Mouse (Mus musculus) olfactory bulb, adult 2 months (tissue): Measurements from ENCODE around the gene Tcl1b1. TPM values are rescaled to one million over a fixed set of nuclear protein-coding genes. Genes with fewer than 3 reads are reported as not detected.
"Not testable (repeated sequence)": the region's sequence is repeated elsewhere in the genome, so short reads cannot be mapped to it uniquely, and the experiment has no call there.

Source experiments
- H3K27ac ChIP-seq: fragments of 200-500 bp; 2 replicates; pipeline ENCODE4 v1.5.1; 2012; ENCODE audit warnings: low read depth, low read length; ENCODE audit not compliant: insufficient read depth
- H3K4me1 ChIP-seq: fragments of 200-500 bp; 2 replicates; pipeline ENCODE4 v1.6.1; 2012; ENCODE audit warnings: low read length; ENCODE audit not compliant: control insufficient read depth, insufficient read depth
- H3K4me3 ChIP-seq: fragments of 200-500 bp; 2 replicates; pipeline ENCODE4 v1.5.1; 2012; ENCODE audit warnings: mild to moderate bottlenecking, low read depth, low read length, moderate library complexity; ENCODE audit not compliant: insufficient read depth
- CTCF ChIP-seq: fragments of 200-500 bp; IDR thresholded peaks from 2 replicates; pipeline ENCODE4 v1.5.1; 2012; ENCODE audit warnings: low read depth, mild to moderate bottlenecking, low read length, moderate library complexity; ENCODE audit not compliant: insufficient read depth
- POLR2A ChIP-seq: fragments of 200-500 bp; IDR thresholded peaks from 2 replicates; pipeline ENCODE4 v1.6.1; 2012; ENCODE audit warnings: mild to moderate bottlenecking, low read depth, low read length, moderate library complexity; ENCODE audit not compliant: insufficient read depth
- WGBS: fragments of 180-500 bp; shearing (Covaris S2); methylation state at CpG from one replicate; pipeline ENCODE4 v1.1.7; 2018; 5-methylcytosine and 5-hydroxymethylcytosine counted together
- polyA plus RNA-seq: library from polyadenylated mRNA; stranded (reverse); fragments of >200 nt; gene quantifications from 2 replicates; pipeline ENCODE4 v1.2.4, GENCODE M21; 2012; ENCODE audit warnings: low replicate concordance; ENCODE audit not compliant: missing spikeins, insufficient read depth, insufficient read length

The Tcl1b1 gene
- not detected in 2 replicates for polyA plus RNA-seq

GRCm38 (mm10) chr12:105159390-105159789 lies at the start of gene Tcl1b1:
Gene Tcl1b1, plus strand, starts transcription at chr12:105159690.
- WGBS = 87% methylated on average over 4 of the region's 4 CpGs
- H3K4me1 ChIP-seq = no peaks in the 10 kb centered on the region
- TF ChIP-seq CTCF = no peak
- no peak for TF ChIP-seq POLR2A
- no peak within 1 kb of the TSS for H3K27ac ChIP-seq
- no peak within 1 kb of the TSS for H3K4me3 ChIP-seq

GRCm38 (mm10) chr12:105109812-105110211 lies 49.7 kb upstream of the Tcl1b1 start:
- TF ChIP-seq POLR2A = no peak
- TF ChIP-seq CTCF = no peak
- WGBS = 90% methylated on average over 4 of the region's 4 CpGs
- peaks cover 23% of the 10 kb centered on the region for H3K4me1 ChIP-seq
- H3K27ac ChIP-seq = peak overlapping the region; percentile 49
- no peak overlapping the region for H3K4me3 ChIP-seq

- WGBS = 49% methylated on average over 13 of the region's 13 CpGs
- Histone ChIP-seq H3K4me1 (peaks cover 23% of the 10 kb centered on the region), H3K27ac (no peak overlapping the region), H3K4me3 (no peak overlapping the region)
- TF ChIP-seq CTCF = no peak
- TF ChIP-seq POLR2A = no peak
These were observed 47.0 kb upstream of the Tcl1b1 start for GRCm38 (mm10) chr12:105112321-105112988.

GRCm38 (mm10) chr12:105116648-105117047 lies 42.8 kb upstream of the Tcl1b1 start:
- H3K27ac ChIP-seq = no peak overlapping the region
- 96% methylated on average over 1 of the region's 1 CpGs for WGBS
- H3K4me1 ChIP-seq = peaks cover 7% of the 10 kb centered on the region
- TF ChIP-seq POLR2A (no peak), CTCF (no peak)
- no peak overlapping the region for H3K4me3 ChIP-seq

GRCm38 (mm10) chr12:105125362-105125761 lies 34.1 kb upstream of the Tcl1b1 start:
- Histone ChIP-seq H3K27ac (no peak overlapping the region), H3K4me1 (no peaks in the 10 kb centered on the region)
- WGBS = 92% methylated on average over 6 of the region's 6 CpGs

GRCm38 (mm10) chr12:105126516-105126915 lies 33.0 kb upstream of the Tcl1b1 start:
- WGBS = 69% methylated on average over 4 of the region's 4 CpGs
- Histone ChIP-seq H3K4me1 (no peaks in the 10 kb centered on the region), H3K4me3 (no peak overlapping the region), H3K27ac (no peak overlapping the region)
- TF ChIP-seq CTCF (no peak), POLR2A (no peak)

More at GRCm38 (mm10) chr12:105125362-105125761, 34.1 kb upstream of the Tcl1b1 start:
- no peak overlapping the region for H3K4me3 ChIP-seq
- no peak for TF ChIP-seq POLR2A
- no peak for TF ChIP-seq CTCF

- no peaks in the 10 kb centered on the region for H3K4me1 ChIP-seq
- WGBS = 86% methylated on average over 2 of the region's 2 CpGs
- no peak overlapping the region for H3K4me3 ChIP-seq
- TF ChIP-seq POLR2A = no peak
- TF ChIP-seq CTCF = no peak
- no peak overlapping the region for H3K27ac ChIP-seq
These were observed 31.9 kb upstream of the Tcl1b1 start for GRCm38 (mm10) chr12:105127607-105128006.

- 72% methylated on average over 3 of the region's 3 CpGs for WGBS
These were observed 29.8 kb upstream of the Tcl1b1 start for GRCm38 (mm10) chr12:105129494-105130205.

GRCm38 (mm10) chr12:105134167-105134566 lies 25.3 kb upstream of the Tcl1b1 start:
- H3K27ac ChIP-seq, H3K4me1 ChIP-seq, H3K4me3 ChIP-seq: not testable (repeated sequence)
- WGBS = 77% methylated on average over 2 of the region's 2 CpGs

More at GRCm38 (mm10) chr12:105129494-105130205, 29.8 kb upstream of the Tcl1b1 start:
- H3K27ac ChIP-seq, H3K4me1 ChIP-seq, H3K4me3 ChIP-seq: not testable (repeated sequence)

- 86% methylated on average over 4 of the region's 4 CpGs for WGBS
- not testable (repeated sequence) for H3K27ac ChIP-seq, H3K4me3 ChIP-seq, H3K4me1 ChIP-seq
These were observed 24.7 kb upstream of the Tcl1b1 start for GRCm38 (mm10) chr12:105134826-105135225.

- not testable (repeated sequence) for H3K27ac ChIP-seq, H3K4me3 ChIP-seq, H3K4me1 ChIP-seq
- WGBS = 83% methylated on average over 1 of the region's 1 CpGs
These were observed 21.8 kb upstream of the Tcl1b1 start for GRCm38 (mm10) chr12:105137729-105138128.
